Mouse (Mus musculus) cerebellum, adult 11 months (tissue): Measurements from ENCODE around the gene Ghrl.
"Not testable (repeated sequence)": the region's sequence is repeated elsewhere in the genome, so short reads cannot be mapped to it uniquely, and the experiment has no call there.

ENCODE experiments used
- DNase-seq: peaks from one replicate; pipeline ENCODE4 v3.0.0; 2022

Ghrl gene

DNA sequence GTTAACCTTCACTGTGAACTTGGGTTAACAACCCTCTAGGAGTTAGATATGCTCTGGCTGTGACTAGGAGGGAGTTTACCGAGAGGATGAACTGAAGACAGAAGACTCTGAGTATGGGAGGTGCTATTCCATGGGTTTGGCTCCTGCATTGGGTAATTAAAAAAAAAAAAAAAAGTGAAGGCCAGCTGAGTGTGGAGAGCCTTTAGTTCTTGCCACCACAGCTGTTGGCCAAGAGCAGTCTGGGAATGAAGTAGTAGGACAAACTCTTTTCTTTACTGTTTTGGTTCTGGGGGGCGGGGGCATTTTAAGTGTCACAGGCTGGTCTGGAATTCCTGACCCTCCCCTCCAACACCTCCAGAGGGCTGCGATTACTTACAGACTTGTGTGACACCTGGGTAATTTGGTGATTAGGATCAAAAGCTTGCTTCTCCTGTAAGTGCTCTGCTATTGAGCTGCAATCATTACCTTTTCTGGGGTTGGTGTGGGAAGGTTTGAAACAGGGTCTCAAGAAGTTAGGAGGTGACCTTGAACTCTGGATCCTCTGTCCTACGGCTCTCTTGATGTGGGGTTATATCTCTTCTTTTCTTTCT, 23.8 kb downstream of the Ghrl start:
- DNase-seq: no peak

DNA sequence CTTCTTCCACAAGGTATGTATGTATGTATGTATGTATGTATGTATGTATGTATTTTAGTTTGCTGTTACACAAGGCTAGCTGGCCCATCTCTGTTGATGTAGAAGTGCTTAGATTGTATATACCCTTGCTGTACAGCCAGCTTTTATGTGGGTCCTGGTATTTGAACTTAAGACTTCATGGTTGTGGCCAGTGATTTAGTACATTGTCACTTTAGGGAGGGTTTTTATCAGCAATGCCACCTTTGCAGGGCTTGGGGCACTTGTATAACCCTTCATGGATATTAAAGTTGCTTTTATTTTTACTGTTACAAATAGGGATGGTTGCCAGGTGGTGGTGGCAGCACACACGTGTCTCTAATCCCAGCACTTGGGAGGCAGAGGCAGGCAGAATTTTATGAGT, 24.5 kb downstream of the Ghrl start:
- DNase-seq: no peak

DNA sequence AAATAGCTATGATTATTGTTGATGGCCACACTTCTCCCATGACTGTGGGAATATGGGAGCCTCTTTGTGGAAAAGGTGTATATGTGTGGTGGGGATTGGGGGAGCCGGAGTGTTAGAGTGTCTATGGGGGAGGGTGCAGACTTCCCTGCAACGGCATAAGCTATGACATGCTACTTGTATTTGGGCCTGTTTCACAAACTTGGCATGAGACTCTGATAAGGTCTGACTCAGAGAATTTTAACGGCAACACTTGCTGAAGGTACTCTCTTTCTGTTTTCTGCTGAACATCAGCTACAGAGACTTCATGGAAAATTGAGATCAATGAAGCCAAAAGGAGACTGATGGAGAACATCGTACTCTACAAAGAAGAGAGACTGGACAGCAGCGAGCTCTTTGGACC, 26.3 kb downstream of the Ghrl start:
- DNase-seq: no peak

DNA sequence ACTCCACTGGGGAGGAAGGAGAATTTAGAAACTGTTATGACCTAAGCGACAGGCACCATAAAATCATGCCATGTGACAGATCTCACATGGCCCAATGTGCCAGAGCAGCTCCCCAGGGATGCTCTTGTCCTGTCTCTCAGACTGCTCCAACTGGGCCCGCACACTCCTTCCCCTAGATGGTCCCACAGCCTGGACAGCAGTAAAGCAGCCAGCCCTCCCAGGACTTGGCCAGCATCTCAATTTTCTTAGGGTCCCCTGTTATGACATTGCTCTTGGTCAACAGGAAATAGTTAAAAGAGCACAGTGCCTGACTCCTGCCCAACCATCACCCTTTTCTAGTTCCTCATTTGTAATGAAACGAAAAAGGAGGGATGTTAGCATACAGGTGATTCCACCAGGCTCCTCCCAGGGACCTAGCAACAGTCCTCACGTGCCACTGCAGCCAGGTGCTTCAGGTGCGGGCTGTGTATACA, 27.0 kb downstream of the Ghrl start:
- DNase-seq: no peak

DNA sequence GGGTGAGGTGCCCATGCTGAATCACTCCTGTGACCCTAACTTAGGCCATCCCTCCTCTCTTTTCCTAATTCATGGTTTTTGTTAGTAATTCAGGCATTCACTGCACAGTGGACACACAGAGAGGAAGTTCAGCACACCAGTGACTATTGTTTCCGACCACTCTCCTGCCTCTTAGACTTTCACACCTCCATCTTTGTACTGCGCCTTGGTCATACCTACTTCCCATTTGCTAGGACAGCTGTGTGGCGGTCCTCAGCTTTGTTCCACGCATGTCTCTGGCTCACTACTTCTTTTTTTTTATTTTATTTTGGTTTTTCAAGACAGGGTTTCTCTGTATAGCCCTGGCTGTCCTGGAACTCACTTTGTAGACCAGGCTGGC, 28.6 kb downstream of the Ghrl start:
- no peak for DNase-seq

DNA sequence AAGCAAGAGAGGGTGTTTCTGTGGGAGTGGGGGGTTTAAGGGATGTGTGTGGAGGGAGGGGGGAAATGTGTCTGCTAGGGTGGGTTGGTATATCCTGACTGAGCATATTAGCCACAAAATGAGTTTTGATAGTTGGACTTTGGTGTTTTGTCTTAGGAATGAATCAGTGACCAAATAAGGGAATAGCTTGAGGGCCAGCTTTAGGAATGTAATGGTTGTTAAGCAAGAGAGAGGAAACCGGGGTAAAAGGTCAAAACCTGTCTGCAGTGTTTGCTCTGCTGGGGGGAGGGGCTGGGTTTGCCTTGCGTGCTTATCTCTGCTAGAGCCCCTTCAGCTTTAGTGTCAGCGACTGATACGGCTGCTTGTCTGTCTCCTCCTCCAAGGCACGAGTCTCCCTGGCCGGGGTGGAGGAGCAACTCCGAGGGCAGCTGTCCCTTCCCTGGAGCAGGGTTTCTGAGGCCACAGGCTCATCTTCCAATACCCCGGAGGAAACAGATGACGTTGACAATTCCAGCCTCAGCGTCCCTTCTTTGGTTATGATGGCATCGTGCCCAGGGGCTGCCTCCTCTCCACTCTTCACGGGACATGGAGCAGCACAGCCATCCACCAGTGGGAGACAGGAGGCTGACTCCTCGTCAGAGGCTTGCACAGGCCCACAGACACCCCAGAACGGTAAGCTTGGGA, 29.1 kb downstream of the Ghrl start:
- no peak for DNase-seq

DNA sequence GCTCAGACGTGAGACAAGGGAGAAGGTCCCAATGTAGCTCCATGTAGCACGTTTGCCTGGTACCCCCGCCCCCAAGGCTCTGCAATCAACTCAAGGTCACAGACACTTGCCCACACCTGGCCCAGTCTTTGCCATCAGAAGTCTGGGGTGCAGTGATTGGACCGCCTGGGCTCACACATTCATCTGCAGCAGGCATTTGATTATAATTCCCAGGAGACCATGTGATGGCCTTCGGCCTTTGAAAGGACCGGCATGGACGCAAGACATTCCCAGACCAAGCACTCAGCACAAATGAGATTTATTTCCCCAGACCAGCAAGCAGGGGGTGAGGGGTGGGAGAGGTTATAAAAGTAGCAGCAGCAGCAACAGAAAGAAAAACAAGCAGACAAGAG, 29.7 kb downstream of the Ghrl start:
- no peak for DNase-seq

DNA sequence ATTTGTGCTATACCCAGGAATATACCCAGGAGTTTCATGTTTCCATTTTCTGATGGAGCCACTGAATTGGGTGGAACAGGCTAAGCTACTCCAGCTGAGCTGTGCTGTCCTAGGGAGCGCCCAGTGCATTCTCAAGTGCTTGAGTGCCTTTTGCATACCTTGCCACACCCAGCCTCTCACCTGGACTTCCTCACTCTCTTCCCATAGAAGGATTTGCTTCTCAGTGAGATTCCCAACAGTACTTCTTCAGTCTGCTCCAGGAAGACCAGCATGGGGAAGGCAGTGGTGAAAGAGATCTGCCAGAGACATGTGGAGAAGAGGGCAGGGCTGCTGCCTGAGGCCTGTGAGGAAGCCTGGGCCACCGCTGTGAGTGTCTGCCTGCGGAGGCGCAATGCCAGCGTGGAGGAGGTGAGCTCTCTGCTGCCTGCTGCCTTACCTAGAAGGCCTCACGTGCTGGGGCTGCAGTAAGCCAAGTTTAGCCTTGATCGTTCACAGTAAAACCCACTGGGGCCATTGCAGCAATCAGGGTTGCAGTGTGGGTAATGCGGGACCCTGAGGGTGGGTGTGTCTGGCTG, 33.0 kb downstream of the Ghrl start:
- DNase-seq: no peak

DNA sequence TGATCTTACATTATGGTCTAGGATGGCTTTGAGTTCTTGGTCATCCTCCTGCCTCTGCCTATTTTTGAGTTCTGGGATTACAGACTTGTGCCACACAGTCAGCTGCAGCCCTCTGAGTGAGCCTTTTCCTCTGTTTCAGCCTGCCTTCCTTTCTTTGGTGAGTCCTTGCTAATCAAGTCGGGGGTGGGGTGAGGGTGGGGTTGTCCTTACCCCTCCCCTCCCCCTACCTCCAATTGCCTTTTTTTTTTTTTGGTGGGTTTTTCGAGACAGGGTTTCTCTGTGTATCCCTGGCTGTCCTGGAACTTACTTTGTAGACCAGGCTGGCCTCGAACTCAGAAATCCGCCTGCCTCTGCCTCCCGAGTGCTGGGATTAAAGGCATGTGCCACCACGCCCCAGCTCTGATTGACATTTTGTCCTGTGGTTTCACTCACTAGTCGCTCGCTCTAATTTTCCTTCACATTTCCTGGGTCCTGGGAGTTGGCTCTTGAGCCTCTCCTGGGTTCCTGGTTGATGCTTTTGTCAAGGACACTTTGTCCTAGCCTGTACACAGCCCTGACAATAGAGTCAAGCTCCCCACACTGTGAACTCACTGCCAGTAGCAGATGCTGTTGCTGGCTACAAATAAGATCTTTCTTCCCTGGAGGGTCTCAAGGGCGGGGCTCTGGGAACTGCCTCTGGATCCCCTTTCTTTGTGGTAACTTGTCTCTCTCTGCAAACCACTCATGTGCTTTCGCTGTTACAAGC, 36.4 kb downstream of the Ghrl start:
- no peak for DNase-seq

DNA sequence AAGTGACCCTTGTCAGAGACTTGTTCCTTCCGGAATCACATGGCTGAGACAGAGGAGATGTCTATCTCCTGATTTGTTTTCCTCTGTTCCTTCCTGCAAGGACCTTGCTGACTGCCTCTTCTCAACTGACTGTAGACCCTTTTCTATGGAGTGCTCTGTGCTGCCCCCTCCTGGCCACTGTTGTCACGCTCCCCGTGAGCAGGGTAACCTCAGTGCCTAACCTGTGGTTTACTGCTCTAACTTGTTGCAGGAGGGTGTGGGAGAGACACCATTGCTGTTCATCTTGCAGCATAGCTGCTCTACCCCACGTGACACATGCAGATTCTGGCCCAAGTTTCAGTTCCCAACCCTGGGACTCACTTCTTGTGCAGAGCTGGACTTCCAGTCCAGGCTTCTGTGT, 38.4 kb downstream of the Ghrl start:
- peak; percentile 58 for DNase-seq

DNA sequence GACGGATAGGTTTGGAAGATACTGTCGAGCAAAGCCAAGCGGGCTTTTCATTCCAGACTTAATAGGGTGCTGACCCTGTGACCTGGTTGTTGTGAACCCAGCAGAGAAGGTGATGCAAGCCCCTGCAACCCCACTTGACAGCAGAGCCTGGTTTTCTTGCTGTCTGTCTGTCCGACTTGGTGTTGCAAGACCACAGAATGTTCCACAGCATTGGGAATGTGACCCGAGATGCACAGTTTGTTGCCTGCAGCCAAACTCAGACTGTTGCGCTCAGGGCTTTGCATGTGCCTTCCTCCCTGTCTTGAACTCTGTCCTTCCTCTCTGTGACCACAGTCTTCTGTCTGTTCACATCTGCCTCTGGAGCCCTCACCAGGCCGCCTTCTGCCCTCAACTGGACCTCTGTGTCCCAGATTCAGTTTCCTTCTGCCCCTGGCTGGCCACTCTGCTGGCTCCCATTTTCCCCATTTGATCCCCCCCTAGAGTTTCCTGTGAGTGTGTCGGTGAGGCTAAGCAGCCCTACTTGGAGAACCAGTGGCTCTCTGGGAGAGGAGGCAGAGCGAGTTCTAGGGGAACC, 39.6 kb downstream of the Ghrl start:
- no peak for DNase-seq

DNA sequence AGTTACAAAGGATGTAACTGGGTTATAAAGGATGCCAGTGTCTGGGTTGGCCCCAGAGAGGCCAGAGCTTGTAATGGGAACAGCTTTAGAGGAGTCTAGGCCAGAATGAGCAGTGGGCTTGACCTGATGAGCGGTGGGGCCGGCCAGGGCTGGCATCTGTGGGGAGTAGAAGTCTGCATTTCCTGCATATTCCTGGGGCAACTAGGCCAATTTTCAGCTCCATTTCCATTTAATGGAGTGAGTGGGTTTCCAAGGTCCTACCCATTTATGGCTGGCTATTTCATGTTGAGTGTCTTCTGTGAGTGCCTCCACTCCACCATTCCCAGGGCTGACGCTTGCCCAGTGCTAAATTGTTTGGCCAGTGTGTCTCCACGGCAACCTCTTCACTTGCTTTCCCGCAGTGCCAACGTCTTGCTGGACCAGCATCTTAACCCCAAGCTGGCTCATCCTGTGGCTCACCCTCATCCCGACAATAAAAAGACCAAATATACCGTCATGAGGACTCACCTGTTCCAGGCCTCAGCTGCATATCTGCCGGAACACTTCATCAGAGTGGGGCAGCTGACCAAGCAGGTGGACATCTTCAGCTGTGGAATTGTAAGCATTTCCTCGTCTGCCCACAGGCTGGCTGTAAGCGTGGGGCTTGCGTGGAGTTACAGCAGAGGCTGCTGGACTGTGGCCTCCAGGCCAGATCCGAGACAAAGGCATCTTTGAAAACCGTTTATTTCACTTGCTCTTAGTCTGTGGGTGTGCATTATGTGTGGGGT, 41.3 kb downstream of the Ghrl start:
- no peak for DNase-seq

DNA sequence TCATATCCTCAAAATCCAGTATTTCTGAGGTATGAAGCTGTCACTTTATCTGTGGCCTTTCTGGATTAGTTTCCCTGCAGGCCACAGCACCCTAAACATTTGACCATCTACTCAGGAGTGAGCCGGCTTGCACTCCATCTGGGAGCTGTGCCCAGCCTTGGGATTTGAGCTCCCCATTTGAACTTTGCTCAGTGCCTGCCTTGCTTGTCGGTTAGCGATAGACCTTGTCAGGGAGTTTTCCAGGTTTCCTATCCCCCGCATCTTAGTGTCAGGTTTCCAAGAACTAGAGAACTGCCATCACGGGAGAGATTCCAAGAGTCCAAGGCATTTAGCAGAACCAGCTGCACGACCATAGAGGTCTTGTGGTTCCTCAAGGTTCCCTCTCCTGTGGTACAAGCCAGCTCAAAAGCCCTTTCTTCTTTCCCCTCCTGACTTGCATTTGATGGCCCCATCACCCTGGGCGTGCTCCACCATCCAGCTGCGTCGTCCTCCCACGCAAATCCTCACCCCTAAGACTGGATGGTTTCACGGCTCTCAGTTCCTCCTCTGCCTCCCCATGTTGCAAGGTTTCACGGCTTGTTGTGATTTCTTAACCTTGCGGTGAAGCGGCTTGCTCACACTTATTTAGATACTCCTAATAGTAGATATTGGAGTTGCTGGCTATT, 42.5 kb downstream of the Ghrl start:
- DNase-seq: no peak

DNA sequence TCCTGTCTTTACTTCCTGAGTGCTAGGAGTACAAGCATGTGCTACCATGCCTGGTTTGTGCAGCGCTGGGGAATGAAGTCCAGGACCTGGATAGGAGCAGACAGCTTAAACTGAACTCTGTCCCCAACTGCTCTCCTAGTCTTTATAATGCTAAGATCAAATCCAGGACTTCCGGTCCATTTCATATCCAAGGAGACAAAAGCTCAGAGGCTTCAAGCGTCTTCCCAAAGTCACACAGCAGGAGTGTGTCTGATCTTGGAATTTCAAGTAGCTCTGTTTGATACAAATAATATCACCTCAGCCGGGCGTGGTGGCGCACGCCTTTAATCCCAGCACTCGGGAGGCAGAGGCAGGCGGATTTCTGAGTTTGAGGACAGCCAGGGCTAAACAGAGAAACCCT, 43.7 kb downstream of the Ghrl start:
- no peak for DNase-seq

DNA sequence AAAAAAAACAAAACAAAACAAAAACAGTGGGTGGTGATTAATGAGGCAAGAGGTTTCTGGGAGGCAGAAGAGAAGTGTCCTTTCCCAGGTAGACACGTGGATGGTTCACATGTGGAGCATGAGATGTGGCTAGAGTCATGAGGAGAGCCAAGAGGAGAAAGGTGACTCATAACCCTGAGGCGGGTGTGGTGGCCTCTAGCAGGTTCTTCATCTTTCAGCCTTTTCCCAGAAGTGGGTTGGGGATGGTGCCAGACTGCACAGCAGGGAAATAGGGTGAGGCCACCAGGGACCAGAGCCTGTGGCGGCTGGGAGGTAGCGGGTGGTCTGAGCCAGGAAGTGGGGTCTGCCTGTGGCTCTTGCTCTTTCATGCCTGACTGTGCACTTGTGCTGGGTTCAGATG, 44.4 kb downstream of the Ghrl start:
- DNase-seq: no peak

DNA sequence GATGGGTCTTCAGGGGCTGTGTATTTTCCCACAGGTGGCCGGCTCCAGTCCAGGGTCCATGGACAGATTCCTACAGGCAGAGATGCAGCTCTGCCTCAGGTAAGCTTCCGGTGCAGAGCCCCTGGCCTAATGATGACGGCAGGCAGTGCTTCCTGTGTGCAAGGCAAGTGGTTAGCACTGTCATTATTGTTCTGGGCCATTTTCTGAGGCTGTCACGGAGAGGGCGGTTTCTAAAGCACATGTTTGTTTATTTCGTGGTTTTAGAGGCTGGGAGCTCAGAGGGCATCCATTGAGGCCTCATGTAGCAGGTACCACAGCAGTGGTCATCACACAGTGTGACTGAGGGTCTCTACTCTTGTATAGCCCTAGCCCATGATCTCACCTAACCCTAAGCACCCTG, 46.7 kb downstream of the Ghrl start:
- DNase-seq: no peak

DNA sequence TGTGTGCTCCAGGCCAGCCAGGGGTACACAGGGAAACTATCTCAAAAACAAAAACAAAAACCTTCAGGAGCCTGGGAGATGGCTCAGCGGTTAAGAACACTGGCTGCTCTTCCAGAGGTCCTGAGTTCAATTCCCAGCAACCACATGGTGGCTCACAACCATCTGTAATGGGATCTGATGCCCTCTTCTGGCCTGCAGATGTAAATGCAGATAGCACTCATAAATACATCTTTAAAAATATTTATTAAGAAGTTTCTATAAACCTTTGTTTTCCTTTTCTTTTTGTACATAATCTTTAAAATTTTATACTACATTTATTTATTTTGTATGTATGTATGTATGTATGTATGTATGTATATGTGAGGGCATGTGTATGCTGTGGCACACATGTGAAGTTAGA, 47.7 kb downstream of the Ghrl start:
- DNase-seq: not testable (repeated sequence)

DNA sequence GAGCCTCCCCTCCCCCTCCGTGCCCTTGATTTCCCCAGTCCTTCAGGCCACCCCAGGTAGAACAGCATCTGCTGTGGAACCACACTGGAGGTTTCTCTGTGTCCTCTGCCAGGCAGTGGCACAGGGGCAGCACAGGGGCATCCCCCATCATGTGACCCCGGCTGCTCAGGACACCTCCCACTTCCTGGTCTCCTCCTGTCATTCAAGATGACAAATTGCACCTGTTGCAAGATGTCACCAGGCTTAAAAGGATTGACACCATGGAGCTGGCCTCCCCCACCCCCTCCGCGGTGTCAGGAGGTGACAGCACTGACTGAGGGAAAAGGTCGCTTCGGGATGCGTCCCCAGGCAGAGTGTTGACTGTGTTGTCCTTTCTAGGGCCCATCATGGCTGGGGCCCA, 49.9 kb downstream of the Ghrl start:
- no peak for DNase-seq

DNA sequence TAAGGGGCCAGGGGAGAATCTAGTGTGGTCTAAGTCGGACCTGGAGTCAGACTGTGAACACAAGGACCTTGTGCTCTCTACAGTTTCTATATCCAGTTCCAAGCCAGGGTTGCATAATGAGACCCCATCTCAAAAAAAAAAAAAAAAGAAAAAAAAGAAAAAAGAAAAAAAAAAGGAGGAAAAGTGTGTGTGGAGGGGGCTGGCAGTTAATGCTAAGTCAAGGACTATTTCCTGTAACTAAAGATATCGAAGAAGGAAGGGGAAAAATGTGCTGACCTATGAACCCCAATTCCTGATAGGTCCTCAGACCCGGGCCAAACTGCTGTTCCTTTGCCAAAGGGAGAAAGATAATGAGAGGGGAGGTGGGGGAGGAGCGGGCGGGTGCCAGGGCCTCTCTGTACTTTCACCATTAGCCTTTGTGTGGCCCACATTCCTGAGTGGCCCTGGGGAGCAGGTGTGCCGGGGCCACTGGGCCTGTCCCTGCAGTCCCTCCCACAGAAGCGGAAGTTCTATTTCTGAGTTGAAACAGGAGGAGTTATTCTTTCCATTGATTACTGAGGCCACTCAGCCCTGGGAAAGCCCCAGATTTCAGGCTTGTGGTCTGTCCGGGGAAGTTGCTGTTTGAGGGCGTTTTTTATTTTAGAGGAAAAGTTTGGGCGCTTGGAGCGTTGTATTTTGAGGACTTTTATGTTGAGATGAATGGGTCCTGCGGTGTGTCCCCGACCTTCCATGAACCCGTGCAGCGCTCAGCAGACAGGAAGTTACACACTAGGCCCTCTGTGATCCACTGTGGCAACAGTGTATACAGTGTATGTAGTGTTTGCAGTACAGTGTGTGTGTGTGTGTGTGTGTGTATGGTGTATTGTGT, 51.2 kb downstream of the Ghrl start:
- no peak for DNase-seq

DNA sequence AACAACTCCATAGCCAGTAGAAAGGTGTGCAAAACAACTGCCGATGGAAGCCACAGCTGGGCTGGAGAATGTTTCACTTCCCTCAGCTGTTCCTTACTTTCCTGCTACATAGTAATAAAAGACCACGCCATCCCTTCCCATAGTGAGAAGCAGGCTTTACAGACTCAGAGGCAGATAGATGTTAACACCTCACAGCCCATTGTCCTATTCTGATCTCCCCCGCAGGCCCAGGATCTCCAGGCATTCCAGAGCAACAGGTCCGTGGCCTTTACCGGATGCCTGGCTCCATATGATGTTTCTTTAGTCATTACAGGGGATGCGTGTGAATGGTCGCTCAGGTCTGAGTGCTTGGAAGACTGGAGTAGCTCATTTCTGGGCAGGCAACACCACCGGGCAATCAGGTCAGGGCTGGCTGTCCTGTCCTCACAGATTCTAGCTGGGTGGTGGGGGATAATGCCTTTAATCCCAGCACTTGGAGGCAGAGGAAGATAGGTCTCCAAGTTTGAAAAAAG, 52.0 kb downstream of the Ghrl start:
- DNase-seq: no peak
